Mouse (Mus musculus): Measurements from ENCODE around the gene Wdhd1. TPM values are rescaled to one million over a fixed set of nuclear protein-coding genes. Genes with fewer than 3 reads are reported as not detected.

Wdhd1 gene
- polyA plus RNA-seq, 1 experiment = 15.9 TPM

GRCm38 (mm10) chr14:47276036-47276603, 537 bp downstream of the Wdhd1 start:
- TF ChIP-seq POLR2A (IDR thresholded peaks at IDR 0.05; ENCODE audit: borderline replicate concordance, extremely low read depth, insufficient read depth, insufficient read length, poor library complexity, severe bottlenecking) (no peak), CTCF (IDR thresholded peaks at IDR 0.05; ENCODE audit: borderline replicate concordance, extremely low read depth, insufficient read depth, insufficient read length) (no peak)
- DNase-seq (ENCODE audit: low read depth) = peak; percentile 47

DNA sequence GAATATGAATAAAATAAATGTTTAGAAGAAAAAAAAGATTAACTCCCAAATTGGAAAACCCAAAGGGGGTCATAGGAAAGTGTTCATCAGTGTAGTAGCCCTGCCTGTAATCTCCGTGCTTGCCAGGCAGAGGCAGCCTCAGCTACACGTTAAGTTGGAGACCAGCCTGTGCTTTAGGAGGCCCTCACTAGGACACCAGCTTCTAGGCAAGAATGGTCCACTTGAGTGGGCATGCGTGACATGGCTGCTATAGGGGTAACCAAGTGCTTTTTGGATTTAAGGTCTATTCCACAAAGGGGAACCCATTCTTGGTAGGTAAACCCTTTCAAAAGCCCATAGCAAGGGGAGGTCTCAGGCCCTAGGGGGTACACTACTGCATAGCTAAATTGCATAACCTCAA, 1.2 kb downstream of the Wdhd1 start:
- DNase-seq (ENCODE audit: low read depth) = peak; percentile 39
- TF ChIP-seq CTCF (IDR thresholded peaks at IDR 0.05; ENCODE audit: borderline replicate concordance, extremely low read depth, insufficient read depth, insufficient read length) = no peak
- TF ChIP-seq POLR2A (IDR thresholded peaks at IDR 0.05; ENCODE audit: borderline replicate concordance, extremely low read depth, insufficient read depth, insufficient read length, poor library complexity, severe bottlenecking) = no peak

DNA sequence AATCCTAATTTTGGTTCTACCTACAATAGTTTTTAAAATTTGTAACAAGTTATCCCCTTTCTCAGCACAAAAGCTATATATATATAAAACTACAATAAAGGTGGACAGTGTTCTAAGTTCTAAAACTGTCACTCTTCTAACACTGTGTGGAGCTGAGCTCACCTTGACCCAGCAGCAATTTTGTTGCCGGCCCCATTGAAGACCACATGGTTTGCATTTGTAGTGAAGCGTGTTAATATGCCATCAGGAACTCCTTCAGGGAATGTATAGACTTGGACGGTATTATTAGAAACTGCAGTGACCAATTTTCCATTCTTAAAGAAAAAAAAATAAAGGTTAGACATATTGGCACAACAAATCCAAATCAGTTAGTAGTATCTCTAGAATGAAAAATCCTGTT, 2.9 kb downstream of the Wdhd1 start:
- TF ChIP-seq CTCF (IDR thresholded peaks at IDR 0.05; ENCODE audit: borderline replicate concordance, extremely low read depth, insufficient read depth, insufficient read length) = no peak
- TF ChIP-seq POLR2A (IDR thresholded peaks at IDR 0.05; ENCODE audit: borderline replicate concordance, extremely low read depth, insufficient read depth, insufficient read length, poor library complexity, severe bottlenecking) = no peak

GRCm38 (mm10) chr14:47269706-47270105, 7.0 kb downstream of the Wdhd1 start:
- no peak for TF ChIP-seq CTCF (IDR thresholded peaks at IDR 0.05; ENCODE audit: borderline replicate concordance, extremely low read depth, insufficient read depth, insufficient read length)
- TF ChIP-seq POLR2A (IDR thresholded peaks at IDR 0.05; ENCODE audit: borderline replicate concordance, extremely low read depth, insufficient read depth, insufficient read length, poor library complexity, severe bottlenecking) = no peak
- DNase-seq (ENCODE audit: low read depth) = no peak

More for the DNA sequence above, 2.9 kb downstream of the Wdhd1 start:
- no peak for DNase-seq (ENCODE audit: low read depth)

- no peak for DNase-seq (ENCODE audit: low read depth)
- TF ChIP-seq CTCF (IDR thresholded peaks at IDR 0.05; ENCODE audit: borderline replicate concordance, extremely low read depth, insufficient read depth, insufficient read length) = no peak
- TF ChIP-seq POLR2A (IDR thresholded peaks at IDR 0.05; ENCODE audit: borderline replicate concordance, extremely low read depth, insufficient read depth, insufficient read length, poor library complexity, severe bottlenecking) = no peak
Measured at GRCm38 (mm10) chr14:47269056-47269455, 7.6 kb downstream of the Wdhd1 start.

GRCm38 (mm10) chr14:47265829-47266228, 10.8 kb downstream of the Wdhd1 start:
- TF ChIP-seq POLR2A (IDR thresholded peaks at IDR 0.05; ENCODE audit: borderline replicate concordance, extremely low read depth, insufficient read depth, insufficient read length, poor library complexity, severe bottlenecking) (no peak), CTCF (IDR thresholded peaks at IDR 0.05; ENCODE audit: borderline replicate concordance, extremely low read depth, insufficient read depth, insufficient read length) (no peak)
- DNase-seq (ENCODE audit: low read depth) = no peak

DNA sequence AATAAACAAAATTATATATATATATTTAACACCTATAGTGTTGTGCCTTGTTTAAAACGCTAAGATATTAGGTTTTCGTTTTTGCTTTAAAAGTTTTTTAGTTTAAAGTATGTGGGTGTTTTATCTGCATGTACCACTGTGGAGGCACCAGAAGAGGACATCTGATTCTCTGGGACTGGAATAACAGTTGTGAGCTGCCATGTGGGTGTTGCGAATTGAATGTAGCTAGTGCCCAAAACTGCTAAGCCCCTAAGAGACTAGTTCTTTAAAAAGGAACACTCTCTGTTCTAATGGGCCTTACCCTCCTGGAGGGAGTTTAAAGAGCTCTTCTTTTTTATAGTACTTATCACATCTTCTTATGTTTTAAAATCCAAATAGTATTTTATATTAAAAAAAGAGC, 11.8 kb downstream of the Wdhd1 start:
- no peak for DNase-seq (ENCODE audit: low read depth)
- no peak for TF ChIP-seq POLR2A (IDR thresholded peaks at IDR 0.05; ENCODE audit: borderline replicate concordance, extremely low read depth, insufficient read depth, insufficient read length, poor library complexity, severe bottlenecking)
- TF ChIP-seq CTCF (IDR thresholded peaks at IDR 0.05; ENCODE audit: borderline replicate concordance, extremely low read depth, insufficient read depth, insufficient read length) = no peak

GRCm38 (mm10) chr14:47249839-47250238, 26.8 kb downstream of the Wdhd1 start:
- TF ChIP-seq CTCF (IDR thresholded peaks at IDR 0.05; ENCODE audit: borderline replicate concordance, extremely low read depth, insufficient read depth, insufficient read length) (no peak), POLR2A (IDR thresholded peaks at IDR 0.05; ENCODE audit: borderline replicate concordance, extremely low read depth, insufficient read depth, insufficient read length, poor library complexity, severe bottlenecking) (no peak)
- DNase-seq (ENCODE audit: low read depth) = no peak

GRCm38 (mm10) chr14:47242753-47243152, 33.9 kb downstream of the Wdhd1 start:
- TF ChIP-seq POLR2A (IDR thresholded peaks at IDR 0.05; ENCODE audit: borderline replicate concordance, extremely low read depth, insufficient read depth, insufficient read length, poor library complexity, severe bottlenecking) (no peak), CTCF (IDR thresholded peaks at IDR 0.05; ENCODE audit: borderline replicate concordance, extremely low read depth, insufficient read depth, insufficient read length) (no peak)
- no peak for DNase-seq (ENCODE audit: low read depth)

- TF ChIP-seq CTCF (IDR thresholded peaks at IDR 0.05; ENCODE audit: borderline replicate concordance, extremely low read depth, insufficient read depth, insufficient read length) (no peak), POLR2A (IDR thresholded peaks at IDR 0.05; ENCODE audit: borderline replicate concordance, extremely low read depth, insufficient read depth, insufficient read length, poor library complexity, severe bottlenecking) (no peak)
- no peak for DNase-seq (ENCODE audit: low read depth)
Measured at GRCm38 (mm10) chr14:47241046-47241445, 35.6 kb downstream of the Wdhd1 start.

DNA sequence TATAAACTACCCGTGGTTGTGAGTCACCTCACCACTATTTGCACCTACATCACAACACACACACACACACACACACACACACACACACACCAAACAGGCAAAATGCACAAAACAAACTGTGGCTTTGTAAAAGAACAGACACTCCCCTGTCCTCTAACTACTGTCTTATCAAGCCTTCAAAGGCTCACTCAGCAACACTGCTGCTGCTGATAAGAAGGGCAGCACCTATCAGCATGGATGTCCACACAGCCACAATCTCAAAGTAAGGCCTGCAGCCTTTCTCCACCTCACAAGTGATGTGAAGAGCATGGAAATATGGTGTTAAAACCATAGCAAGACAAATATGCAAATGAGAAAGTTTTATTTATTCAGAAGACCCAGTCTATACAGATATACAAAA, 36.1 kb downstream of the Wdhd1 start:
- TF ChIP-seq POLR2A (IDR thresholded peaks at IDR 0.05; ENCODE audit: borderline replicate concordance, extremely low read depth, insufficient read depth, insufficient read length, poor library complexity, severe bottlenecking) = no peak
- no peak for TF ChIP-seq CTCF (IDR thresholded peaks at IDR 0.05; ENCODE audit: borderline replicate concordance, extremely low read depth, insufficient read depth, insufficient read length)
- DNase-seq (ENCODE audit: low read depth) = no peak

DNA sequence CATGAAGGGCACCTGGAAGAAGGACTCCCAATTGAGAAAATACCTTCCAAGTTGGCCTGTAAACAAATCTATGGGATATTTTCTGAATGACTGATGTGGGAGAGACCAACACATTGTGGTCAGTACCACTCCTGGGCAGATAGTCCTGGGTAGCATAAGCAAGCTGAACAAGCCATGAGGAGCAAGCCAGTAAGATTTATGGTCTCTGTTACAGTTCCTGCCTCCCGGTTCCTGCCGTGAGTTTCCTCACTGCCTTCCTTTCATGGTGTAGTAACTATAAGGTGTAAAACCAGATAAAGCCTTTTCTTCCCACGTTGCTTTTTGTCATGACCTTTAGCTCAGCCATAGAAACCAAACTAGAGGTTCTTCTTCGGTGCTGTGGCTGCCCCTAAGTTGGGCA, 39.4 kb downstream of the Wdhd1 start:
- DNase-seq (ENCODE audit: low read depth) = no peak
- no peak for TF ChIP-seq CTCF (IDR thresholded peaks at IDR 0.05; ENCODE audit: borderline replicate concordance, extremely low read depth, insufficient read depth, insufficient read length)
- TF ChIP-seq POLR2A (IDR thresholded peaks at IDR 0.05; ENCODE audit: borderline replicate concordance, extremely low read depth, insufficient read depth, insufficient read length, poor library complexity, severe bottlenecking) = no peak
